Mouse (Mus musculus) myocyte (in vitro differentiated cells): ENCODE measurements around the gene Neu1.
A peak's percentile ranks its signal among the peaks of the same experiment; 100 is the strongest.

Experiments
- CEBPB ChIP-seq: IDR thresholded peaks from 2 replicates; pipeline ENCODE4 v1.6.1; 2011; ENCODE audit warnings: mild to moderate bottlenecking, moderate library complexity; ENCODE audit not compliant: poor library complexity, insufficient read depth, severe bottlenecking
- E2F4 ChIP-seq: IDR thresholded peaks from one replicate; pipeline ENCODE4 v1.6.1; 2011; ENCODE audit warnings: mild to moderate bottlenecking, control low read depth, moderate library complexity; ENCODE audit not compliant: insufficient read depth
- MAX ChIP-seq: IDR thresholded peaks from one replicate; pipeline ENCODE4 v1.6.1; 2011; ENCODE audit warnings: low read depth, mild to moderate bottlenecking, control low read depth
- MYOD1 ChIP-seq, 3 experiments: IDR thresholded peaks; one replicate each; pipeline ENCODE4 v1.6.1; 2011; ENCODE audit warnings: control low read depth in 2 of 3, low read depth in 2 of 3, mild to moderate bottlenecking in 2 of 3, moderate library complexity in 1 of 3; ENCODE audit not compliant: insufficient read length in 2 of 3, control insufficient read depth in 1 of 3
- MYOG ChIP-seq, 3 experiments: IDR thresholded peaks; one replicate each; pipeline ENCODE4 v1.6.1; 2011; ENCODE audit warnings: control low read depth in 2 of 3, low read depth in 2 of 3, mild to moderate bottlenecking in 2 of 3; ENCODE audit not compliant: insufficient read length in 2 of 3, control insufficient read depth in 1 of 3, insufficient read depth in 1 of 3
- POLR2A ChIP-seq: IDR thresholded peaks from one replicate; pipeline ENCODE4 v1.6.1; 2011; ENCODE audit warnings: low read depth, mild to moderate bottlenecking, control low read depth, moderate library complexity; ENCODE audit not compliant: insufficient read length
- POLR2AphosphoS2 ChIP-seq: IDR thresholded peaks from one replicate; pipeline ENCODE4 v1.6.1; 2011; ENCODE audit warnings: low read depth, control low read depth; ENCODE audit not compliant: insufficient read length
- USF1 ChIP-seq: IDR thresholded peaks from one replicate; pipeline ENCODE4 v1.6.1; 2011; ENCODE audit warnings: low read depth, mild to moderate bottlenecking, control low read depth, moderate library complexity

GRCm38 (mm10) chr17:34949553-34949969, 18.5 kb downstream of the Neu1 start:
- TF ChIP-seq E2F4 (no peak), POLR2A (peak; percentile 44), MAX (no peak), MYOG (IDR thresholded peaks at IDR 0.05; ENCODE audit: control insufficient read depth in 1 of 3, insufficient read depth in 1 of 3, insufficient read length in 2 of 3, low read depth in 2 of 3) (no peak), USF1 (no peak), POLR2AphosphoS2 (peak; percentile 82), MYOD1 (IDR thresholded peaks at IDR 0.05; ENCODE audit: control insufficient read depth in 1 of 3, insufficient read length in 2 of 3, low read depth in 2 of 3) (no peak), CEBPB (no peak)
